Mouse (Mus musculus) limb, embryonic 14.5 days (tissue): ENCODE data around the gene Ankrd36. TPM values are rescaled to one million over a fixed set of nuclear protein-coding genes. Genes with fewer than 3 reads are reported as not detected.

Source experiments
- ATAC-seq: fragments of 200-750 bp; cut with Nextera tagmentation; 2 replicates; pipeline ENCODE4 v1.8.0; 2017; ENCODE audit warnings: low read depth, moderate number of reproducible peaks, moderate TSS enrichment; ENCODE audit not compliant: low FRiP score
- DNase-seq: peaks from one replicate; pipeline ENCODE4 v3.0.0-alpha.2; 2015; ENCODE audit warnings: low spot score
- H3K27ac ChIP-seq: fragments of 300-500 bp; sonication (generic); replicated peaks from 2 replicates; pipeline ENCODE4 v1.5.1; 2014; ENCODE audit warnings: low read depth, mild to moderate bottlenecking, low read length, moderate library complexity, mixed read lengths
- H3K27me3 ChIP-seq: fragments of 300-500 bp; sonication (generic); 2 replicates; pipeline ENCODE4 v1.6.1; 2014; ENCODE audit warnings: low read length, mixed read lengths; ENCODE audit not compliant: control insufficient read depth, insufficient read depth
- H3K36me3 ChIP-seq: fragments of 300-500 bp; sonication (generic); 2 replicates; pipeline ENCODE4 v1.6.1; 2014; ENCODE audit warnings: mild to moderate bottlenecking, low read length, moderate library complexity, mixed read lengths; ENCODE audit not compliant: control insufficient read depth, insufficient read depth
- H3K4me1 ChIP-seq: fragments of 300-500 bp; sonication (generic); 2 replicates; pipeline ENCODE4 v1.6.1; 2014; ENCODE audit warnings: antibody characterized with exemption, low read length, mixed read lengths; ENCODE audit not compliant: control insufficient read depth, insufficient read depth
- H3K4me2 ChIP-seq: fragments of 300-500 bp; sonication (generic); replicated peaks from 2 replicates; pipeline ENCODE4 v1.6.1; 2014; ENCODE audit warnings: low read depth, mild to moderate bottlenecking, low read length, moderate library complexity; ENCODE audit not compliant: severe bottlenecking
- H3K4me3 ChIP-seq: fragments of 300-500 bp; sonication (generic); replicated peaks from 2 replicates; pipeline ENCODE4 v1.5.1; 2014; ENCODE audit warnings: low read length
- H3K9ac ChIP-seq: fragments of 300-500 bp; sonication (generic); 2 replicates; pipeline ENCODE4 v1.6.1; 2014; ENCODE audit warnings: mild to moderate bottlenecking, low read depth, low read length, moderate library complexity; ENCODE audit not compliant: severe bottlenecking
- H3K9me3 ChIP-seq: fragments of 300-500 bp; sonication (generic); 2 replicates; pipeline ENCODE4 v1.6.1; 2016; ENCODE audit warnings: low read length; ENCODE audit not compliant: control insufficient read depth
- POLR2A ChIP-seq: fragments of 200-500 bp; IDR thresholded peaks from 2 replicates; pipeline ENCODE4 v1.8.0; 2012; ENCODE audit warnings: inconsistent platforms, mild to moderate bottlenecking, moderate library complexity, borderline replicate concordance; ENCODE audit not compliant: insufficient read depth, insufficient read length; ENCODE audit errors: extremely low read depth
- WGBS: fragments of 180-500 bp; shearing (Covaris S2); extraction: QIAGEN DNeasy Blood & Tissue Kit; methylation state at CpG from one replicate; pipeline ENCODE4 v1.1.7; 2014; 5-methylcytosine and 5-hydroxymethylcytosine counted together
- polyA plus RNA-seq, 2 experiments: library from polyadenylated mRNA; depleted of rRNA in 1 of 2; stranded (reverse) in 1 of 2; unstranded in 1 of 2; fragments of >200 nt; fragmentation: Nextera tagmentation in 1 of 2; extraction: Ambion mirVana in 1 of 2; gene quantifications; 2 replicates each; pipeline versions ENCODE4 v1.2.1 to v1.2.3; 2012 to 2014

Gene Ankrd36
- polyA plus RNA-seq (2012; rRNA removed) (0.03 TPM in 1 of 2 replicates, not detected in the other), polyA plus RNA-seq (2014; fragmentation: Nextera tagmentation; extraction: Ambion mirVana) (not detected in 2 replicates)

GRCm38 (mm10) chr11:5569474-5569873 lies at the start of gene Ankrd36:
Gene Ankrd36 (plus strand): TSS chr11:5569684.
- 78% methylated on average over 12 of the region's 12 CpGs for WGBS
- no peak for DNase-seq
- Histone ChIP-seq H3K4me3 (no peak within 1 kb of the TSS), H3K4me1 (no peaks in the 10 kb centered on the region), H3K27ac (no peak within 1 kb of the TSS), H3K36me3 (no peaks in the 10 kb centered on the region), H3K9me3 (no peaks in the 10 kb centered on the region), H3K9ac (no peak within 1 kb of the TSS), H3K4me2 (no peak within 1 kb of the TSS), H3K27me3 (no peaks in the 10 kb centered on the region)
- ATAC-seq = no peak
- no peak for TF ChIP-seq POLR2A

GRCm38 (mm10) chr11:5520412-5521265 lies 48.8 kb upstream of the Ankrd36 start, which contains the start of gene Xbp1:
Gene Xbp1 (plus strand): TSS chr11:5520659.
- Histone ChIP-seq H3K4me1 (peaks cover 11% of the 10 kb centered on the region), H3K4me2 (peak within 1 kb of the TSS; percentile 55), H3K27ac (peak within 1 kb of the TSS; percentile 95), H3K9me3 (no peaks in the 10 kb centered on the region), H3K36me3 (peaks cover 35% of the 10 kb centered on the region), H3K27me3 (no peaks in the 10 kb centered on the region), H3K4me3 (peak within 1 kb of the TSS; percentile 99), H3K9ac (peak within 1 kb of the TSS; percentile 99)
- under 1% methylated on average over 61 of the region's 72 CpGs for WGBS
- DNase-seq (peak; percentile 95), ATAC-seq (peak; percentile 98)
- peak; percentile 80; the same call in 1 of the 2 replicates for TF ChIP-seq POLR2A

GRCm38 (mm10) chr11:5521266-5521515 lies 48.3 kb upstream of the Ankrd36 start:
- Histone ChIP-seq H3K36me3 (peaks cover 41% of the 10 kb centered on the region), H3K9ac (peak overlapping the region; percentile 99), H3K27ac (peak overlapping the region; percentile 95), H3K4me2 (peak overlapping the region; percentile 55), H3K9me3 (no peaks in the 10 kb centered on the region), H3K27me3 (no peaks in the 10 kb centered on the region), H3K4me1 (peaks cover 11% of the 10 kb centered on the region), H3K4me3 (peak overlapping the region; percentile 99)
- TF ChIP-seq POLR2A = no peak
- ATAC-seq (no peak; the same call in 1 of the 2 replicates), DNase-seq (no peak)
- 0% methylated on average over 13 of the region's 13 CpGs for WGBS

- Histone ChIP-seq H3K4me3 (peak overlapping the region; percentile 99), H3K9me3 (no peaks in the 10 kb centered on the region), H3K4me2 (peak overlapping the region; percentile 55), H3K27me3 (no peaks in the 10 kb centered on the region), H3K9ac (peak overlapping the region; percentile 99), H3K27ac (peak overlapping the region; percentile 95), H3K36me3 (peaks cover 46% of the 10 kb centered on the region), H3K4me1 (peaks cover 11% of the 10 kb centered on the region)
- no peak for TF ChIP-seq POLR2A
- peak; percentile 19; the same call in 1 of the 2 replicates for ATAC-seq
- peak; percentile 79 for DNase-seq
- WGBS = under 1% methylated on average over 33 of the region's 34 CpGs
Observed at GRCm38 (mm10) chr11:5521516-5522291, 47.8 kb upstream of the Ankrd36 start.

- Histone ChIP-seq H3K4me2 (peak overlapping the region; percentile 55), H3K9ac (peak overlapping the region; percentile 31; the same call in 1 of the 2 replicates), H3K36me3 (peaks cover 51% of the 10 kb centered on the region), H3K27ac (no peak overlapping the region), H3K4me1 (peaks cover 11% of the 10 kb centered on the region), H3K4me3 (peak overlapping the region; percentile 99), H3K27me3 (no peaks in the 10 kb centered on the region), H3K9me3 (no peaks in the 10 kb centered on the region)
- DNase-seq (no peak), ATAC-seq (no peak)
- TF ChIP-seq POLR2A = no peak
- 86% methylated on average over 11 of the region's 11 CpGs for WGBS
Observed at GRCm38 (mm10) chr11:5522798-5523415, 46.6 kb upstream of the Ankrd36 start.
